Mouse (Mus musculus): ENCODE measurements around the gene Nhej1. TPM values are rescaled to one million over a fixed set of nuclear protein-coding genes. Genes with fewer than 3 reads are reported as not detected.

The Nhej1 gene
- polyA plus RNA-seq, 1 experiment from 2014 or later, result 3.5 TPM

- H3K36me3 ChIP-seq (ENCODE audit: control insufficient read depth, insufficient read depth, low read length), result no peaks in the 10 kb centered on the region
- DNase-seq (ENCODE audit: low spot score), result peak; percentile 92
- peak within 1 kb of the TSS; percentile 69 for H3K9ac ChIP-seq (ENCODE audit: low read length)
- no peaks in the 10 kb centered on the region; the same call in 1 of the 2 replicates for H3K4me1 ChIP-seq (replicated peaks; ENCODE audit: control insufficient read depth, insufficient read depth)
- peak within 1 kb of the TSS; percentile 47 for H3K4me3 ChIP-seq (ENCODE audit: low read depth, low read length)
- WGBS, result 2% methylated on average over 34 of the region's 55 CpGs
- ATAC-seq (ENCODE audit: low FRiP score, low TSS enrichment), result peak; percentile 92
- no peaks in the 10 kb centered on the region for H3K9me3 ChIP-seq (ENCODE audit: control insufficient read depth, low read length)
- H3K4me2 ChIP-seq (replicated peaks; ENCODE audit: low read depth), result peak within 1 kb of the TSS; percentile 61
- H3K27me3 ChIP-seq (ENCODE audit: control insufficient read depth, insufficient read depth, low read length), result peaks cover 13% of the 10 kb centered on the region
- peak within 1 kb of the TSS; percentile 82 for H3K27ac ChIP-seq (replicated peaks)
- TF ChIP-seq EP300 (optimal IDR thresholded peaks at IDR 0.05) (no peak), CTCF (IDR thresholded peaks at IDR 0.05; ENCODE audit: low read depth) (0 out of 2 replicates have a peak, but pooled peaks have one; percentile 33)
Observed at GRCm38 (mm10) chr1:74951556-74952210, 173.3 kb downstream of the Nhej1 start, which contains the start of gene Ihh. Gene Ihh (minus strand): TSS chr1:74951672.

- TF ChIP-seq EP300 (optimal IDR thresholded peaks at IDR 0.05) (no peak), CTCF (IDR thresholded peaks at IDR 0.05; ENCODE audit: low read depth) (0 out of 2 replicates have a peak, but pooled peaks have one; percentile 3)
- H3K9me3 ChIP-seq (ENCODE audit: control insufficient read depth, low read length), result no peaks in the 10 kb centered on the region
- H3K27ac ChIP-seq (replicated peaks), result peak overlapping the region; percentile 82
- no peak; the same call in 1 of the 2 replicates for ATAC-seq (ENCODE audit: low FRiP score, low TSS enrichment)
- WGBS, result 1% methylated on average over 70 of the region's 84 CpGs
- H3K36me3 ChIP-seq (ENCODE audit: control insufficient read depth, insufficient read depth, low read length), result no peaks in the 10 kb centered on the region
- H3K9ac ChIP-seq (ENCODE audit: low read length), result peak overlapping the region; percentile 69
- peak overlapping the region; percentile 61 for H3K4me2 ChIP-seq (replicated peaks; ENCODE audit: low read depth)
- peaks cover 13% of the 10 kb centered on the region for H3K27me3 ChIP-seq (ENCODE audit: control insufficient read depth, insufficient read depth, low read length)
- no peaks in the 10 kb centered on the region; the same call in 1 of the 2 replicates for H3K4me1 ChIP-seq (replicated peaks; ENCODE audit: control insufficient read depth, insufficient read depth)
- peak; percentile 32 for DNase-seq (ENCODE audit: low spot score)
- peak overlapping the region; percentile 47 for H3K4me3 ChIP-seq (ENCODE audit: low read depth, low read length)
Observed at GRCm38 (mm10) chr1:74950576-74951490, 174.2 kb downstream of the Nhej1 start.

- peak overlapping the region; percentile 61 for H3K4me2 ChIP-seq (replicated peaks; ENCODE audit: low read depth)
- no peak for TF ChIP-seq EP300 (optimal IDR thresholded peaks at IDR 0.05)
- peak; percentile 3; the same call in 1 of the 2 replicates for TF ChIP-seq CTCF (IDR thresholded peaks at IDR 0.05; ENCODE audit: low read depth)
- H3K9me3 ChIP-seq (ENCODE audit: control insufficient read depth, low read length), result no peaks in the 10 kb centered on the region
- no peak for ATAC-seq (ENCODE audit: low FRiP score, low TSS enrichment)
- peak overlapping the region; percentile 47 for H3K4me3 ChIP-seq (ENCODE audit: low read depth, low read length)
- H3K36me3 ChIP-seq (ENCODE audit: control insufficient read depth, insufficient read depth, low read length), result no peaks in the 10 kb centered on the region
- 3% methylated on average over 16 of the region's 16 CpGs for WGBS
- peak overlapping the region; percentile 82 for H3K27ac ChIP-seq (replicated peaks)
- DNase-seq (ENCODE audit: low spot score), result peak; percentile 60
- H3K4me1 ChIP-seq (replicated peaks; ENCODE audit: control insufficient read depth, insufficient read depth), result no peaks in the 10 kb centered on the region; the same call in 1 of the 2 replicates
- peaks cover 13% of the 10 kb centered on the region for H3K27me3 ChIP-seq (ENCODE audit: control insufficient read depth, insufficient read depth, low read length)
- H3K9ac ChIP-seq (ENCODE audit: low read length), result peak overlapping the region; percentile 69
Observed at GRCm38 (mm10) chr1:74950066-74950465, 174.9 kb downstream of the Nhej1 start.

- Histone ChIP-seq H3K27me3 (ENCODE audit: control insufficient read depth, insufficient read depth, low read length) (peaks cover 13% of the 10 kb centered on the region), H3K27ac (replicated peaks) (peak overlapping the region; percentile 82; the same call in 1 of the 2 replicates), H3K36me3 (ENCODE audit: control insufficient read depth, insufficient read depth, low read length) (no peaks in the 10 kb centered on the region), H3K9me3 (ENCODE audit: control insufficient read depth, low read length) (no peaks in the 10 kb centered on the region), H3K4me2 (replicated peaks; ENCODE audit: low read depth) (peak overlapping the region; percentile 61), H3K4me1 (replicated peaks; ENCODE audit: control insufficient read depth, insufficient read depth) (no peaks in the 10 kb centered on the region; the same call in 1 of the 2 replicates), H3K9ac (ENCODE audit: low read length) (peak overlapping the region; percentile 69), H3K4me3 (ENCODE audit: low read depth, low read length) (peak overlapping the region; percentile 47)
- ATAC-seq (ENCODE audit: low FRiP score, low TSS enrichment), result peak; percentile 38; the same call in 1 of the 2 replicates
- no peak for TF ChIP-seq EP300 (optimal IDR thresholded peaks at IDR 0.05)
- TF ChIP-seq CTCF (IDR thresholded peaks at IDR 0.05; ENCODE audit: low read depth), result no peak
- WGBS, result 4% methylated on average over 24 of the region's 24 CpGs
- peak; percentile 65 for DNase-seq (ENCODE audit: low spot score)
Observed at GRCm38 (mm10) chr1:74949666-74950050, 175.3 kb downstream of the Nhej1 start.

- H3K27ac ChIP-seq (replicated peaks), result no peak overlapping the region
- no peaks in the 10 kb centered on the region; the same call in 1 of the 2 replicates for H3K4me1 ChIP-seq (replicated peaks; ENCODE audit: control insufficient read depth, insufficient read depth)
- peak overlapping the region; percentile 61 for H3K4me2 ChIP-seq (replicated peaks; ENCODE audit: low read depth)
- peaks cover 13% of the 10 kb centered on the region for H3K27me3 ChIP-seq (ENCODE audit: control insufficient read depth, insufficient read depth, low read length)
- peak; percentile 62 for ATAC-seq (ENCODE audit: low FRiP score, low TSS enrichment)
- no peaks in the 10 kb centered on the region for H3K9me3 ChIP-seq (ENCODE audit: control insufficient read depth, low read length)
- no peak for TF ChIP-seq EP300 (optimal IDR thresholded peaks at IDR 0.05)
- peak; percentile 86 for TF ChIP-seq CTCF (IDR thresholded peaks at IDR 0.05; ENCODE audit: low read depth)
- H3K36me3 ChIP-seq (ENCODE audit: control insufficient read depth, insufficient read depth, low read length), result no peaks in the 10 kb centered on the region
- WGBS, result 4% methylated on average over 20 of the region's 20 CpGs
- H3K4me3 ChIP-seq (ENCODE audit: low read depth, low read length), result peak overlapping the region; percentile 47
- peak; percentile 86 for DNase-seq (ENCODE audit: low spot score)
- H3K9ac ChIP-seq (ENCODE audit: low read length), result peak overlapping the region; percentile 69
Observed at GRCm38 (mm10) chr1:74948784-74949665, 176.0 kb downstream of the Nhej1 start.
